Comparison of ENCODE assay signal across 1 mouse cellular context in the genomic region with DNA sequence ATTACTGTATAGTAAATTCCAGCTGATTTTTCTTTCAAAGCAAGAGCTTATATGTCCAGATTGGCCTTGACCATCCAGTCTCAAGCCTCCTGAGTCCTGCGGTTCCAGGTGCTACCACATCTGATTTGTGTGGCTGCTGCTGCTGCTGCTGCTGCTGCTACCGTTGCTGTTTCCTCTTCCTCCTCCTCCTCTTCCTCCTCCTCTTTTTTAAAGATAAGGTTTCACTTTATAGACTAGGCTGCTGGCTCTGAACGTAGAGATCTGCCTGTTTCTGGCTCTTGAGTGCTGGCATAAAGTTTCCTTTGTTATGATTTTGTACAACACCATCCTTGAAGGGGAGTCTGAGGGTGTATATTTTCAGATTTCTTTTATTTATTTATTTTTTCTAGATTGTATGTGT.
TF ChIP-seq lines count a peak whose summit lies in the region.

No protein-coding gene starts in this region.

TF ChIP-seq in MEL, 35 proteins besides CTCF, POLR2A, EP300 and RAD21:
- TF ChIP-seq NELFE (IDR thresholded peaks at IDR 0.05; ENCODE audit: low read depth, low read length) (no peak), MAX (IDR thresholded peaks at IDR 0.05; ENCODE audit: low read length) (no peak), USF1 (IDR thresholded peaks at IDR 0.05; ENCODE audit: low read depth, low read length) (no peak), MEF2A (IDR thresholded peaks at IDR 0.05; ENCODE audit: extremely low read depth, insufficient replicate concordance, low read depth, low read length, poor library complexity, severe bottlenecking) (no peak), BHLHE40 (IDR thresholded peaks at IDR 0.05; ENCODE audit: borderline replicate concordance, low read depth, low read length) (no peak), ZC3H11A (IDR thresholded peaks at IDR 0.05; ENCODE audit: low read depth, low read length) (no peak), UBTF (IDR thresholded peaks at IDR 0.05; ENCODE audit: borderline replicate concordance, insufficient read depth, low read depth, low read length) (no peak), SMC3 (IDR thresholded peaks at IDR 0.05; ENCODE audit: low read depth, low read length) (no peak), ELF1 (IDR thresholded peaks at IDR 0.05; ENCODE audit: low read depth, low read length) (peak; percentile 20; the same call in 1 of the 2 replicates), GABPA (IDR thresholded peaks at IDR 0.05; ENCODE audit: low read depth, low read length) (no peak), NRF1 (IDR thresholded peaks at IDR 0.05; ENCODE audit: insufficient read depth, low read depth, low read length, poor library complexity, severe bottlenecking) (no peak), POLR2AphosphoS2 (IDR thresholded peaks at IDR 0.05; ENCODE audit: low read length) (no peak), MXI1 (IDR thresholded peaks at IDR 0.05; ENCODE audit: low read depth, low read length) (no peak), JUND (IDR thresholded peaks at IDR 0.05; ENCODE audit: low read depth, low read length) (no peak), HCFC1 (IDR thresholded peaks at IDR 0.05; ENCODE audit: low read depth, low read length) (0 out of 2 replicates have a peak, but pooled peaks have one; percentile 29), CHD1 (IDR thresholded peaks at IDR 0.05; ENCODE audit: low read depth, low read length) (no peak), ZKSCAN1 (IDR thresholded peaks at IDR 0.05; ENCODE audit: low read depth, low read length) (no peak), USF2 (IDR thresholded peaks at IDR 0.05; ENCODE audit: borderline replicate concordance in 1 of 2, insufficient read depth in 1 of 2, low read depth in 1 of 2, low read length in 2 of 2) (no peak), POLR2AphosphoS5 (IDR thresholded peaks at IDR 0.05; ENCODE audit: borderline replicate concordance, low read depth, low read length) (no peak), RCOR1 (IDR thresholded peaks at IDR 0.05; ENCODE audit: low read depth, low read length) (0 out of 2 replicates have a peak, but pooled peaks have one; percentile 41), SIN3A (IDR thresholded peaks at IDR 0.05; ENCODE audit: low read length) (peak; percentile 60), TAL1 (IDR thresholded peaks at IDR 0.05; ENCODE audit: low read length) (no peak), ZMIZ1 (IDR thresholded peaks at IDR 0.05; ENCODE audit: low read depth, low read length) (no peak), MAZ (IDR thresholded peaks at IDR 0.05; ENCODE audit: low read depth, low read length) (0 out of 2 replicates have a peak, but pooled peaks have one; percentile 21), MYC (IDR thresholded peaks at IDR 0.05; ENCODE audit: low read depth, low read length) (no peak), GATA1 (IDR thresholded peaks at IDR 0.05; ENCODE audit: low read depth, low read length) (peak; percentile 43; the same call in 1 of the 2 replicates), ZNF384 (IDR thresholded peaks at IDR 0.05; ENCODE audit: low read depth, low read length) (no peak), TCF12 (IDR thresholded peaks at IDR 0.05; ENCODE audit: low read depth, low read length) (peak; percentile 38; the same call in 1 of the 2 replicates), TBP (IDR thresholded peaks at IDR 0.05; ENCODE audit: low read depth, low read length) (no peak), KAT2A (conservative IDR thresholded peaks at IDR 0.05; ENCODE audit: low read depth, low read length) (no peak)
